Mouse (Mus musculus) kidney, adult 2 months (tissue): ENCODE measurements around the gene Igsf21.

ENCODE experiments used
- CTCF ChIP-seq: fragments of 200-500 bp; conservative IDR thresholded peaks from 2 replicates; pipeline ENCODE4 v1.5.1; 2011; ENCODE audit warnings: low read depth, mild to moderate bottlenecking, control low read depth, low read length, moderate library complexity, mixed read lengths; ENCODE audit not compliant: insufficient read depth, insufficient read length
- POLR2A ChIP-seq: fragments of 200-500 bp; IDR thresholded peaks from one replicate; pipeline ENCODE4 v1.6.1; 2011; ENCODE audit warnings: low read depth, low read length, control low read depth

DNA sequence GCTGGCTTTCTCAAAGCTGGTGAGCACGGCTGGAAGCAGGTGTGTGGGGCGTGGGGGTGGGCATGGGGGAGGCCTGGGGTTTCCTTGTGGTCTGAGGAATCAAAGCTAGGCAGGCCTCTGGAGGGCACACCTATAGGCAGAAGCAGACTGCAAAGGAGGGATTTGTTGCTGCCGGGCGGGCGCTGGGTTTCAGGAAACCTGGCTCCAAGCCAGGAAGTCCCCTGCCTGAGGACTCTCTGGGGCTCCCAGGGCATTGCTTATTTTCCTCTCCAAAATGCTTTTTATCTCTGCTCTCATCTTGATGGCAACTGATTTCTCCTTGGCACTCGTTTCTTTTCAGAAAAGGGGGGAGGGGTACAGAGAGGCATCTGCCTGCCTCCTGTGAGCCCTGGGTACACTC is 141.8 kb downstream of the Igsf21 start:
- TF ChIP-seq CTCF = no peak
- no peak for TF ChIP-seq POLR2A
